Mouse (Mus musculus) heart, embryonic 16.5 days (tissue): Measurements from ENCODE around the gene B3gnt7. TPM values are rescaled to one million over a fixed set of nuclear protein-coding genes. Genes with fewer than 3 reads are reported as not detected.

Source experiments
- microRNA-seq: library from miRNA; unstranded; fragments of <30 nt; microRNA quantifications from one replicate; pipeline ENCODE4, GENCODE M21; 2017
- polyA plus RNA-seq: library from polyadenylated mRNA; unstranded; fragments of >200 nt; fragmentation: Nextera tagmentation; extraction: Ambion mirVana; gene quantifications from 2 replicates; pipeline ENCODE4 v1.2.1, GENCODE M21; 2015

The B3gnt7 gene
- polyA plus RNA-seq, 1 experiment from 2014 or later: 1.6 TPM

Small RNA genes within 50 kb of the gene (microRNA-seq; reads per million reads assigned to microRNA genes)
- gene mmu-mir-3535: 40.3 reads per million, percentile 41 among the genes with 10 or more reads in this experiment

Other genes starting within 250 kb of the B3gnt7 start
- gene Psmd1, start 238.4 kb upstream of the B3gnt7 start, polyA plus RNA-seq: 131 and 142 TPM in 2 replicates
- gene Htr2b, start 190.9 kb upstream of the B3gnt7 start, polyA plus RNA-seq: 0.26 and 0.37 TPM in 2 replicates
- not detected in 2 replicates for gene Gm21972, start 169.2 kb upstream of the B3gnt7 start, polyA plus RNA-seq
- 12.1 and 12.4 TPM in 2 replicates for gene Armc9, start 148.1 kb upstream of the B3gnt7 start, polyA plus RNA-seq
- gene Ncl, start 56.6 kb downstream of the B3gnt7 start, polyA plus RNA-seq: 230 and 276 TPM in 2 replicates
- not detected in 2 replicates for gene Nmur1, start 123.4 kb downstream of the B3gnt7 start, polyA plus RNA-seq
- gene Tex44, start 123.5 kb downstream of the B3gnt7 start, polyA plus RNA-seq: not detected in 2 replicates
- gene Ptma, start 223.9 kb downstream of the B3gnt7 start, polyA plus RNA-seq: 702 and 1,064 TPM in 2 replicates